Mouse (Mus musculus) heart, embryonic 14.5 days (tissue): ENCODE results near the gene Ubxn11. TPM values are rescaled to one million over a fixed set of nuclear protein-coding genes. Genes with fewer than 3 reads are reported as not detected.

ENCODE experiments used
- ATAC-seq: fragments of 200-750 bp; cut with Nextera tagmentation; 2 replicates; pipeline ENCODE4 v1.8.0; 2017; ENCODE audit warnings: low read depth, moderate TSS enrichment; ENCODE audit not compliant: insufficient number of reproducible peaks, insufficient read depth, low FRiP score
- H3K27ac ChIP-seq, 2 experiments: fragments of 200-500 bp in 1 of 2; fragments of 300-500 bp in 1 of 2; sonication (generic) in 1 of 2; replicated peaks in 1 of 2; 2 replicates each; pipeline ENCODE4 v1.5.1; 2012 to 2014; ENCODE audit warnings: low read depth in 2 of 2, low read length in 2 of 2, control low read depth in 1 of 2, mild to moderate bottlenecking in 1 of 2, mixed read lengths in 1 of 2; ENCODE audit not compliant: control insufficient read depth in 1 of 2, insufficient read depth in 1 of 2
- H3K27me3 ChIP-seq: fragments of 300-500 bp; sonication (generic); 2 replicates; pipeline ENCODE4 v1.6.1; 2014; ENCODE audit warnings: mild to moderate bottlenecking, low read length, control low read depth; ENCODE audit not compliant: control insufficient read depth, insufficient read depth
- H3K36me3 ChIP-seq: fragments of 300-500 bp; sonication (generic); 2 replicates; pipeline ENCODE4 v1.6.1; 2014; ENCODE audit warnings: mild to moderate bottlenecking, control low read depth, low read length, mixed read lengths; ENCODE audit not compliant: control insufficient read depth, insufficient read depth
- H3K4me1 ChIP-seq, 2 experiments: fragments of 200-500 bp in 1 of 2; fragments of 300-500 bp in 1 of 2; sonication (generic) in 1 of 2; 2 replicates each; pipeline ENCODE4 v1.6.1; 2012 to 2014; ENCODE audit warnings: low read length in 2 of 2, control low read depth in 1 of 2, mixed read lengths in 1 of 2; ENCODE audit not compliant: control insufficient read depth in 2 of 2, insufficient read depth in 2 of 2
- H3K4me2 ChIP-seq: fragments of 300-500 bp; sonication (generic); 2 replicates; pipeline ENCODE4 v1.6.1; 2014; ENCODE audit warnings: mild to moderate bottlenecking, low read length
- H3K4me3 ChIP-seq, 2 experiments: fragments of 200-500 bp in 1 of 2; fragments of 300-500 bp in 1 of 2; sonication (generic) in 1 of 2; 2 replicates each; pipeline ENCODE4 v1.5.1; 2012 to 2014; ENCODE audit warnings: low read length in 2 of 2, mild to moderate bottlenecking in 2 of 2, control low read depth in 1 of 2, low read depth in 1 of 2, moderate library complexity in 1 of 2; ENCODE audit not compliant: control insufficient read depth in 1 of 2, insufficient read depth in 1 of 2
- H3K9ac ChIP-seq: fragments of 300-500 bp; sonication (generic); 2 replicates; pipeline ENCODE4 v1.6.1; 2014; ENCODE audit warnings: mild to moderate bottlenecking, low read length
- H3K9me3 ChIP-seq: fragments of 300-500 bp; sonication (generic); 2 replicates; pipeline ENCODE4 v1.6.1; 2016; ENCODE audit warnings: low read length, control low read depth; ENCODE audit not compliant: control insufficient read depth
- WGBS: fragments of 180-500 bp; shearing (Covaris S2); extraction: QIAGEN DNeasy Blood & Tissue Kit; methylation state at CpG from one replicate; pipeline ENCODE4 v1.1.7; 2014; 5-methylcytosine and 5-hydroxymethylcytosine counted together
- polyA plus RNA-seq: library from polyadenylated mRNA; unstranded; fragments of >200 nt; fragmentation: Nextera tagmentation; extraction: Ambion mirVana; gene quantifications from 2 replicates; pipeline ENCODE4 v1.2.1, GENCODE M21; 2014

Ubxn11 gene
- polyA plus RNA-seq, 1 experiment from 2014 or later: 2.9 TPM

- 76% methylated on average over 4 of the region's 4 CpGs for WGBS
- ATAC-seq: no peak
Observed at GRCm38 (mm10) chr4:134100245-134100644, 2.1 kb upstream of the Ubxn11 start.

GRCm38 (mm10) chr4:134102742-134103119 is 361 bp downstream of the Ubxn11 start:
- H3K36me3 ChIP-seq: no peaks in the 10 kb centered on the region
- peaks cover 0 to 3% of the 10 kb centered on the region in 2 experiments; a peak in 2 of 4 replicates for H3K4me1 ChIP-seq
- ATAC-seq: peak; percentile 43; the same call in 1 of the 2 replicates
- peak overlapping the region; percentile 42 for H3K9ac ChIP-seq
- no peaks in the 10 kb centered on the region for H3K9me3 ChIP-seq
- H3K4me3 ChIP-seq: peak overlapping the region; percentile 59 to 64
- no peaks in the 10 kb centered on the region for H3K27me3 ChIP-seq
- H3K27ac ChIP-seq: no peak overlapping the region
- peak overlapping the region; percentile 59 for H3K4me2 ChIP-seq
- 3% methylated on average over 21 of the region's 21 CpGs for WGBS

More at GRCm38 (mm10) chr4:134100245-134100644, 2.1 kb upstream of the Ubxn11 start:
- H3K36me3 ChIP-seq: no peaks in the 10 kb centered on the region
- H3K27ac ChIP-seq: no peak overlapping the region
- no peak overlapping the region for H3K4me2 ChIP-seq
- H3K4me1 ChIP-seq: peaks cover 0 to 3% of the 10 kb centered on the region in 2 experiments; a peak in 2 of 4 replicates
- no peak overlapping the region for H3K4me3 ChIP-seq
- H3K27me3 ChIP-seq: no peaks in the 10 kb centered on the region
- H3K9me3 ChIP-seq: no peaks in the 10 kb centered on the region
- no peak overlapping the region for H3K9ac ChIP-seq

GRCm38 (mm10) chr4:134106105-134106504 is 3.7 kb downstream of the Ubxn11 start:
- Histone ChIP-seq H3K36me3 (no peaks in the 10 kb centered on the region), H3K4me1 (peaks cover 3 to 9% of the 10 kb centered on the region in 2 experiments; a peak in 2 of 4 replicates), H3K4me3 (no peak overlapping the region), H3K27ac (no peak overlapping the region), H3K27me3 (no peaks in the 10 kb centered on the region), H3K9me3 (no peaks in the 10 kb centered on the region), H3K9ac (no peak overlapping the region), H3K4me2 (no peak overlapping the region)
- no peak for ATAC-seq
- 60% methylated on average over 7 of the region's 7 CpGs for WGBS

- H3K4me3 ChIP-seq: no peak overlapping the region
- H3K27me3 ChIP-seq: no peaks in the 10 kb centered on the region
- WGBS: 85% methylated on average over 7 of the region's 7 CpGs
- no peaks in the 10 kb centered on the region for H3K36me3 ChIP-seq
- no peaks in the 10 kb centered on the region for H3K9me3 ChIP-seq
- H3K4me1 ChIP-seq: peaks cover 3 to 12% of the 10 kb centered on the region in 2 experiments; a peak in 2 of 4 replicates
- no peak overlapping the region for H3K9ac ChIP-seq
- no peak overlapping the region for H3K4me2 ChIP-seq
- H3K27ac ChIP-seq: no peak overlapping the region
- ATAC-seq: no peak
Observed at GRCm38 (mm10) chr4:134107730-134108129, 5.4 kb downstream of the Ubxn11 start.

- no peaks in the 10 kb centered on the region for H3K36me3 ChIP-seq
- H3K9ac ChIP-seq: no peak overlapping the region
- no peak overlapping the region for H3K4me2 ChIP-seq
- H3K27ac ChIP-seq: no peak overlapping the region
- no peak overlapping the region for H3K4me3 ChIP-seq
- H3K27me3 ChIP-seq: no peaks in the 10 kb centered on the region
- no peaks in the 10 kb centered on the region for H3K9me3 ChIP-seq
- no peak for ATAC-seq
- WGBS: 54% methylated on average over 5 of the region's 5 CpGs
- H3K4me1 ChIP-seq: peaks cover 3 to 12% of the 10 kb centered on the region in 2 experiments; a peak in 1 of 4 replicates
Observed at GRCm38 (mm10) chr4:134108196-134108595, 5.8 kb downstream of the Ubxn11 start.

GRCm38 (mm10) chr4:134110653-134111052 is 8.3 kb downstream of the Ubxn11 start:
- no peak for ATAC-seq
- no peak overlapping the region for H3K9ac ChIP-seq
- H3K27me3 ChIP-seq: no peaks in the 10 kb centered on the region
- WGBS: 31% methylated on average over 3 of the region's 3 CpGs
- H3K27ac ChIP-seq: no peak overlapping the region
- H3K4me1 ChIP-seq: peaks cover 3 to 15% of the 10 kb centered on the region in 2 experiments; a peak in 1 of 4 replicates
- H3K9me3 ChIP-seq: no peaks in the 10 kb centered on the region
- H3K36me3 ChIP-seq: no peaks in the 10 kb centered on the region
- H3K4me3 ChIP-seq: no peak overlapping the region
- H3K4me2 ChIP-seq: no peak overlapping the region

- 49% methylated on average over 6 of the region's 6 CpGs for WGBS
- H3K4me2 ChIP-seq: no peak overlapping the region
Observed at GRCm38 (mm10) chr4:134112403-134112802, 10.0 kb downstream of the Ubxn11 start.

More at GRCm38 (mm10) chr4:134112403-134112802, 10.0 kb downstream of the Ubxn11 start:
- Histone ChIP-seq H3K27ac (no peak overlapping the region), H3K36me3 (no peaks in the 10 kb centered on the region), H3K9me3 (no peaks in the 10 kb centered on the region), H3K4me3 (no peak overlapping the region), H3K9ac (no peak overlapping the region), H3K4me1 (peaks cover 3 to 15% of the 10 kb centered on the region in 2 experiments; a peak in 1 of 4 replicates), H3K27me3 (no peaks in the 10 kb centered on the region)
- no peak for ATAC-seq
